Mouse (Mus musculus): ENCODE measurements at regions not wholly inside any gene's neighbourhood (a gene's known extent, or its start where the extent isn't known, plus 50 kb on each side); places are given as distances from the start of the nearest gene placed in this dataset.

DNA sequence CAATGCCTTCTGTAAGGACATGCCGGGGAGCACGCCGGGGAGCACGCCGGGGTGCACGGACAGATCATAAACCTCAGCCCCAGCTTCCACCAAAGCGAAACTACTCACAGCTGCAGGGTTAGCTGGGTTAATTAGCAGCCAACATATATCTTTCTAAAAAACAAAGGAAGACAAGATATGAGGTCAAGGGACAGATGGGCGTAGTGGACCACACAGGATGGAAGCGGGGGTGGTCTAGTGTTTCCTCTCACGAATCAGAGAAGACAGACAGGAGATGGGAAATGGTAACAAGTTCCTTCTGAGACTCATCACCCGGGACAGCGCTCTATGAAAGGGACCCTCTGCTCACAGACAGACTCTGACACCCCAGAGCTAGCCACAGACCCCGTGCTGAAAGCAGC is 60.0 kb upstream of the Ajap1 start:
- DNase-seq = no peak

DNA sequence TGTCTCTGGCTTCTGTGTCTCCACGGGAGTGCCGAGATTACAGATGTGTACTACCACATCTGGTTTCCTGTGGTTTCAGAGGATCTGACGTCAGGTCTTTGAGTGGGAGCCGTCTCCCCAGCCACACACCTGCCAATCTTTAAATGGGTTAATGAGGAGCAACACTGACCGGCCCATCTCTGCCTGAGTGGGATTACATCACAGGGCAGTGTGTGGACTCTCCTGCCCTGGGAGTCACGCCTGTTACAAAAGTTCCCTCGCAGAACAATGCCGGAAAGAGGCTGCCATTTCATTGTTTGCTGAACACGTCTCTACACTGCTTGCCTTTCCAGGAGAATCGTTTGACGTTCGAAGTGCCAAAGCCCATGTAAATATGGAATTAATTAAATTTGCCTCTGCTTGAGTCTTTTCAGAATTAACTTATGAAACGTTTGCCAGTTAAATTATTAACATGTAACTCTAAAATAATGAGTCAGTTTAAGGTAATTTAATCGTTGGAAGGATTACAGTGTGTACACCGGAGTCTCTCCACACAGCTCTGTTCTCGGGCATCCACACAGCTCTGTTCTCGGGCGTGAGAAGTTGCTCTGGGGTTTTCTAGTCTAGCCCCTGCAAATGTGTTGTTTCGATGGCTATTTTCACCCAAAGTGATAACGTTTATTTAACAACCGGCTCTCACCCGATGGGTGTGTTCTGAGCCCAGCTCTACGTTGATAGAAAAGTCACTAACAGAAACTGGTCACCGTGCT is 61.5 kb upstream of the Ajap1 start:
- DNase-seq = no peak

DNA sequence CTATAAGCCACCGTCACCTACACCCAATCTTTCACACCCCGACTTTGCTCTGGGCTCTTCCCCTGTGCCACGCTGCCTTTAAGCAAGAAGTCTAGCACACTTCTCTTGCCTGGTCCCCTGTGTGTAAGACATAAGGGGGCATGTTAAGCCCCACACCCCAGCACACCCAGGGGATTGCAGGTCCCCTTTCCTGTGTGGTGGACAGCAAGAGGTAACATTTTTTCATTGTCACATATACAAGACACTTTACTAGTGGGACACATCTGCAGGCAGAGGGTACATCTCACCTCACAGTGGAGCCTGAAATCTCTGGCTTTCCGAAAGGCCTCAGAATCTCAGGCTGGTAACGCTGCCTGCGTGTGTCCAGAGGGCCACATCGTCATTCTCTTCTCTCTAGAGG is 64.1 kb upstream of the Ajap1 start:
- no peak for DNase-seq

DNA sequence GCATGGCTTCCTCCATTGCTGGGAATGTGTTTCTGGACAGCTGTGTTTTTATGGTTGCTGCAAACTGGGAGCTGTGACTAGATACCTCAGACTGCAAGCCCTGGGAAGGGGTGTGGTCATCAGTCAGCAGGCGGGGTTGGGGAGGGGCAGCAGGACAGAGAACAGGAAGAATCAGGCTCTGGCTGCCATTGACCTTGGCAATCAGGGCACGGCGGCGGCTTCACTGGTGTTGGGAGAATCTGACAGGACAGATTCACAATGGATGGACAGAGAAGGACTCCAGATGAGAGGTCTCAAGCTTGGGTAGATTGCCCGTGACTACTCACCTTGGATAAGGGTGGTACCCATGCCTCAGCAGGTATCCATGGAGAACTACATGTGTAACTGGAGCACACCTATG is 64.5 kb upstream of the Ajap1 start:
- DNase-seq = no peak

DNA sequence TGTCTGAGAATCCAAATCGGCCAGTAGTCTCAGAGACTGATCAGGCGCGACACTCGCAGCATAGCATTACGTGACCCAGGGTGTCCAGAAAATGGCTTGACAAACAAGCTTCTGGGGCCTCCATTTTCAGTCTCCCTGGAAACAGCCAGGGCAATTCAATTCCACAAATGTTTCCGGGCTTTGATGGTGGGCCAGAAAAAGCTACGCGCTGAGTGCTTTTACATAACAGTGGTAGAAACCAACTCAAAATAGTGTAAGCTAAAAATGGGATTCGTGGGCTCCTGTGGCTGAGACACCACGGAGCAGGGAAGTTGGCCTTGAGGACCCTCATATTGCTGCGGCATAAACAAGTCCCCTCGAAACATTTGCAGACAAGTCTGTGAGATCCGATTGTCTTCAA is 65.3 kb upstream of the Ajap1 start:
- DNase-seq = no peak

DNA sequence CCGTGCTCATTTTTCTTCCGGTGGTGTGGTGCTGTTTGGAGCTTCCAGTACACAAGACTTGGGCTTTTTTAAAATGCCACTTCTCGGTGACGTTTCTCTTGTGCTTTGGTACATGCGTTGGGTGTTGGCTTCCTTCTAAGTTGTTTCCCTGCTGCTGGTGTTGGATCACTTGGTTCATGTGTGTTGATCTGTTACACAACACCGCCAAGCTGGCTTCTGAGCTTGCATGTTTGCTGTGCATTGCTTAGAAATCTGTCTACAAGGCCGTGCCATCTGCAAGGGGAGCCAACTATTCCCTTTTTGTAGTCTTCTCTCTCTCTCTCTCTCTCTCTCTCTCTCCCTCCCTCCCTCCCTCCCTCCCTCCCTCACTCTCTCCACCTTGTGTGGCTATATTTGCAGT is 68.7 kb upstream of the Ajap1 start:
- no peak for DNase-seq

DNA sequence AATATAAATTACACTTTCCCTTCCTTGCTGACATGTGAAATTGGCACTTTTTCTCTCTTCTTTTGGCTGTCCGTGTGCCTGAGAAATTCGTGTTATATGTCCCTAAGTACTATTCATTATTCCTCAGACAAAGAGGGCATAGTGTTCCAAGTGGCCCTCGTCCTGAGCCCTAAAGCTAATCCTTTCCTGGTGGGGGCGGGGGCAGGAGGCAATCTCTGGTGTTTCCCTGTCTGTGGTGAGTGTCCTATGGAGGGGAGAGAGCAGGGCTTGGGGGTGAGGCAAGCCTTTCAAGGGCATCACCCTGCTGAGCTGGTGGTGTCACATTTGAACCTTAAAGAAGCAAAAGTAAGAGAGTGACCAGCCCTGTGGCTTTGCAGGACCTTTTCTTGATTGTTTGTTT is 69.9 kb upstream of the Ajap1 start:
- DNase-seq = no peak

DNA sequence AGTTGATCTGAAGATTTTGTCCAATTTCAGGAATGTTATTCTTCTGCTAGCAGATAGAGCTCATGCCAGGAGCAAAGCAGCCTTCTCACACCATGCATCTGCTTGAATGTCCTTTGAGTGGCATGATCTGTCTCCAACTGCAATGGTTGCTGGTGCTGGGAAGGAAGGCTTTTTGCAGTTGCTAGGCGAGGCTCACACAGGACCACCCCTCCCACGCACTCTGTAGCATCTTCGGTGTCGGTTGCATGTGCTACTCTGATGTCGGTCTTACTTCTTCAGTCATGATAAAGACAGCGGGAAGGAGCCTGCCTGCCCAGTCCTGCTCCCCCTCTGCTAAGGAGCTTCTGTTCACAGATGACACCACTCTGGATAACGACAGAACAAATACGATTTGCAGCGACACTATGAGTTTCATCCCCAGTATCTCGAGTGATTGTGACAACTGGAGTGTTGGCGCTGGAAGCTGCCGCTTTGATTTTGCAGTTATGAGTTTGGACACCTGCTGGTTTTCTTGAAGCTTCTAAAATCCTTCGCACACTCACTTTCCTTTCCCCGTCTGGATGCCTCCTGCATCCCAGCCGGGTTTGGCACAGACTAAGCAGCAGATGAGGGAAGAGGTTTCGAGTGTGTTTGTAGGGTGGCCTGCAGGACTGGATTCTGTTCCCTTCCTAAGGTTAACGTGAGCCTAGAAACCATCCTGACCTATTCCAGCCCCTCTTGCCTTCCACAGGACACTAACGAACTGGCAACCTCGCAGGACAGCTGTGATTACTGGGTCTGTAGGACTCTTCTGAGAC is 75.4 kb upstream of the Ajap1 start:
- peak in 1 of 2 experiments; percentile 31 for DNase-seq

DNA sequence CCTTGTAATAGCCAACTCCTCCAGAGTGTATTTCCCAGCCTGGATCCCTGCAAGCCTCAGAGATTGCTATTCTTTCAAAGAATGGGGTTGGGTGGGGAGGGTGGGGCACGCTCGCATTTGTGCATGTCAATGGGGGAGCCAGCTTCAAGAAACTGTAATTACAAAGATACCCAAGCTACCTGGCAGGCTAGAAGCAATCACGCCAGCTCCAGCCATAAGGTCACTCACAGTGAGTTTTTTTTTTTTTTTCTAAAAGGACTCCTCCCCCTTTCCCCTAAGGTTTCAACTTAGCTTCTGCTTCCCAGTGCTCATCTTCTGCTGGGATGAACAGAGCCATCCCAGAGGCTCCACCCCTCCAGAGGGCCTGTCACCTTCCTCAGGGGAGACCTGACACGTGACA is 77.0 kb upstream of the Ajap1 start:
- no peak for DNase-seq

DNA sequence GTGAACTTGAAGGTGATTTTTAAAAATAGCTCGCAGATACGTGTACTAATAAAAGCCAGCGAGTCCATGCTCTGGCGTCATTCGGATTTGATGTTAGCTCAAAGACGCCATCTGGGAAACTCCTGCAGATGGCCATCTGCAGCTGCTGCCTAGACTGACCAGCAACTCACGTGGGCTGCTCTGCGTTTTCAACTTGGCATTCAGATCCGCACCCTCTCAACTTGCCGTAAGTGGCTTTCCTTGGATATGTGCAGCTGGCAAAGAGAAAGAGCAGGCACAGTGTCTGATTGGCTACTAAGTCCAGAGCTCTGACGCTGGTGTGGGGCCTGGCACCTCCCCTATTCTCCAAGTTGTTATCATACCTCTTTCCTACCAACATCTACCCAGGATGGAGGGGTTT is 77.6 kb upstream of the Ajap1 start:
- DNase-seq = no peak

DNA sequence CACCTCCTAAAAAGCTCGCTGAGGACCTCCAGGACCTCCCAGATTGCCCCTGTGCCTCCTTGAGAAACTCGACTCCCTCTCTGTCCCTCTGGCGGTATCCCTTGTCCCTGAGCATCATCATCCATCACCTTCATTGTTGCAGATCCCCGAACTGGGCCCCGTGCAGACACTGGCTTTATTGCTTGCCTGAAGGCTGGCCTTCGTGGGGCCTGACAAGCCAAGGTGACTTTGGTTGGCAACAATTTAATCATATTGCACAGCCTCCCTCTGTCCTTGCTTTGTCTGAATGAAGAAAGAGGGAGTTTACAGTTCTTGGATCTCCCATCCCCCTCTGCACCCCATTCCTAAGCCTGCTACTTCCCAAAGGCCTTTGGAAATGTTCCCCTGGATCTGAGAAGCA is 78.3 kb upstream of the Ajap1 start:
- DNase-seq = no peak

DNA sequence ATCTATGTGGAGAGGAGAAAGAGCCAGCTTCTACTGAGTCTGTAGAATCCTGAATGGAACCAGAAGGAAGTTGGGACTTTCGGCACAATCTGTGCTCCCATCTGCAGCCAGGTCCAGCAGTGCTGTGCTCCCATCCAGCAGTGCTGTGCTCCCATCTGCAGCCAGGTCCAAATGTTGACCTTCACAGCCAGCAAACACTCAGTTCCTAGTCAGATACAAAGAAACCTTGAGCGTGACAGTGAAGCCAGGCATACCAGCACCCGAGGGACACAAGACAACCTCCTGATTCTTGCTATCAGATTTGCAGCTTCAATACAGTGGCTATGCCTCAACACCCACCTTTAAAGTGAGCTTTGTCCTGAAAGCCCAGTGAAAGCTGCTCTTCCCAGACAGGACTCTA is 79.4 kb upstream of the Ajap1 start:
- DNase-seq = no peak

DNA sequence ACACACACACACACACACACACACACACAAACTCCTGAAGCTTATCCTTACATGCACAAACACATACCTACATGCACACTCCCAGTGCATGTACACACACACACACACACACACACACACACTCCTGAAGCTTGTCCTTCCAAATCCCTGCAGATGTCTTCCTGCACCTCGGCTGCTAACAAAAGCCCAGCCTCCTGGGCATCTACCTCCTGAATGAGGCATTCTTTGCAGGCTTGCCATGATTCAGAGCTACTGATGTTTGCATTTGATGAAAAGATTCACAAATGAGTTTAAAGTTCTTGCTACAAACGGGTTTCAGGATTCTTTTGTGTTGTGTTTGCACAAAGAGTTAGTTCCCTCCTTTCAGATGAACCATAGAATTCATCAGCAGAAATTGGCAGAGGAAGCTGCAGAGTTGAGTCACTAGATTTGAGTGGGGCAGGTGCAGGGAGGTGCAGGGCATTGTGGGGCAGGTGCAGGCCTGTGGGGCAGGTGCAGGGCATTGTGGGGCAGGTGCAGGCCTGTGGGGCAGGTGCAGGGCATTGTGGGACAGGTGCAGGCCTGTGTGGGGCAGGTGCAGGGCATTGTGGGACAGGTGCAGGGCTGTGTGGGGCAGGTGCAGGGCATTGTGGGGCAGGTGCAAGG is 84.8 kb upstream of the Ajap1 start:
- no peak for DNase-seq

DNA sequence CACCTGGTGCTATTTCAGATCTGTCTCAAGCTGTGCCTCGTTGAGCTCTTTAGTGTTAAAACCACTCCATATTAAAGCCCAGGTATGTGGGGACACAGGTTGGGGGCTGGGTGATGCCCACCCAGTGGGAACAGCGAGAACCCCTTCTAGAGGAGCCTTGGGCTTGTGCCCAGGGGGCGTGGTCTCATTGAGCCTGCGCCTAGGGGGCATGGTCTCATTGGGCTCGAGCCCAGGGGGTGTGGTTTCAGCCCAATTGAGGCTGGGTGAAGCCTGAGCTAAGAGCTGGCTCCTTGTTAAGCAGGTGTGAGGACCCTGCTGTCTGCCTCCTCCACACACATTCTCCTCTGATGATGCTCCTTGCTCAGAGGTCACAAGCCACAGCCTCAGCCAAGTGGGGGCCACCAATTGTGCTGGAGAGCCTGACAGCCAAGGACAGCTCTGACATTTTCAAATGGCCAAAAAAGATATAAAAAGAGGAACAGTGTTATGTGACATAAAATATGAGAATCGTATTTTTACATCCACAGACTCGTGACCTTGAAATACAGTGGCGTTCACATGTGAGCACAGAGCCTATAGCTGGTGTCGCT is 90.7 kb upstream of the Ajap1 start:
- peak in 1 of 2 experiments; percentile 42 for DNase-seq

DNA sequence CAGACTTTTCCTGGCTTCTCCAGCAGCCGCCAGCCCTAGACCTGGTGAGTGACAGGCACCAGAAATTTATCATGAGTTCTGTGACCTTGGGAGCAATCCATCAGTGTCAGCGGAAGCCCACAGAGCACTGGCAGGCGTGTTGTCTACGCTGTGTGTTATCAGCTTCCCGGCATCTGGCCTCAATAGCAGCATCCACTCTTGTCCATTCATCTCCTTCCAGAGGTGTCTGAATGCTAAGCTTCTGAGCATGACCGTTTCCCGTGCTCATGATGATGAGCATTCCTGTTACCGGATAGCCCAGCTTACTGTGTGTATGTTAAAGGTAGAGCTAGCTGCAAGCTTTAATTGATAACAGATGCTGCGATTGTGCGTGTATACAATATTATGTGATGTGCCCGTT is 110.7 kb upstream of the Ajap1 start:
- DNase-seq = no peak

DNA sequence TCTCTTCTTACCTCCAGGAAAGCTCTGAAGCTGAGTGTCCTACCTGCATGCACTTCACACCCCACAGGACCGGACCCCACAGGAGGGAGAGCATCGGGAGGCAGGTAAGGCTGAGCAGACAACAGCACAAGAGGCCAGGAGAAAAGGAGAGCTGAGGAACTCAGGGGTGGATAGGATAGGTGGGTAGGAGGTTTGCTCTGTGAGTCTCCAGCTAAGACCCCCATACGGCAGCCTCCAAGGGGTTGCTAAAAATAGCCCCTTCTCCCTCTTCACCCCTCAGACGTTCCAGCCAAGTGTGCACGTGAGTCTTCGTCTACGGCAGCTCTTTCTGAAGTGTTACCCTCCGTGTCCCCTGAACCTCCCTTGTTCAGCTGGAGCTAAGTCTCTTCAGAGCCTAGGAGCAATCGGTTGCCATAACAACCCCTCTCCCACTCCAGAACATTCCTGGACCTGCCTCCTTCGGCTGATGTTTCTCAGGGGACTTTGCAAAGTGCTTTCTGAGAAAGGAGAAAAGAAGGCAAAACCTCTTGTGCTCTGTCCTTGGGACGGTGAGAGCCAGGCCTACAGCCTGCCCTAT is 117.3 kb upstream of the Ajap1 start:
- DNase-seq = no peak

DNA sequence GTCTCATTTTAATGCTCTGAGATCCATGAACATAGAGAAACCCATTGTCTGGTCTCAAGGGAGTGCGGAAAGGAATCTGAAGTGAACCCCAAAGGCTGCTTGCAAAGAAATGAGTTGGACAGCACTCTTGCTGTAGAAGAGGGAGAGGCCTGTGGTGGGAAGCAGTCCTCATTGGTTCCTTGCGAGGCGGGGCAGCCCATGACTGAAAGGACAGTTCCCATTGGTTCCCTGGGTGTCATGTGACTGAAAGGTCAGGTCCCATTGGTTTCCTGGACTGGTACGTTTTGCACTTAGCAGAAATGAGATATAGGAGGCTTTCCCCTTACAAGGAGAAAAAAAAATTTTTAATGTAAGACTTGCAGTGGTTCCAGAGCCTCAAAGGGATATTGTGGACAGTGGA is 119.9 kb upstream of the Ajap1 start:
- DNase-seq = no peak

DNA sequence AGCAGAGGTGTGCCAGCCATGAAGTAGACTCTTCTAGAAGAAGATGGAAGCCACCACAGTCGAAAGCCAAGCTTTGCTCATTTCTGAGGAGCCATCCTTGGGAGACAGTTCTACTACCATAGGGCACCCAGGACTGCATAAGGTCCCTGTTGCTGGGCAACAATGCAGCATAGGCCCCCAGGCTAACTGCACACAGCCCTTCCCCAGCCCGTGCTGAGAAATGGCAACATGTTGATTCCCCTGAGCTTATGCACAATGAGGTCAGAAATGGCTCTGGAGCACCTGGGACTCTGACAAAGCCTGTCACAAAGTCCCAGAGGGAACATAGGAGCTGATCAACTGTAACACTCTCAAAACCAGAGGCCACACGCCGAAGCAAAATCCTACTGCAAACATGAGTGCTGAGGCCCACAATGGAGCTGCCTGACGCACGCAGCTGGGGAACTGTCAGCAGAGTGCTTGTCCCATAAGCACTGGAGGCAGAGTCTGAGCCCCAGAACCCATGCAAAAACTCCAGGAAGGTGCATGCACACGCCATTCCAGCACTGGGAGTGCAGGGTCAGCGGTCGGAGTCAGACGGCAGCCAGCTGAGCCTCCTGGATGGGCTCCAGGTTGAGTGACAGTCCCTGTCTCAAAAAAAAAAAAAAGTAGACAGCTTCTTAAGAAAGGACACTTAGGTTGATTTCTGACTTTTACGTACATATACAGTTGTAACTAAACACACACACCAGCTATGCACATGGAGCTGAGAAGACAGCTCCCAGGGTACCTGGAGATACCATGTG is 120.6 kb upstream of the Ajap1 start:
- peak; percentile 46 to 54 for DNase-seq

DNA sequence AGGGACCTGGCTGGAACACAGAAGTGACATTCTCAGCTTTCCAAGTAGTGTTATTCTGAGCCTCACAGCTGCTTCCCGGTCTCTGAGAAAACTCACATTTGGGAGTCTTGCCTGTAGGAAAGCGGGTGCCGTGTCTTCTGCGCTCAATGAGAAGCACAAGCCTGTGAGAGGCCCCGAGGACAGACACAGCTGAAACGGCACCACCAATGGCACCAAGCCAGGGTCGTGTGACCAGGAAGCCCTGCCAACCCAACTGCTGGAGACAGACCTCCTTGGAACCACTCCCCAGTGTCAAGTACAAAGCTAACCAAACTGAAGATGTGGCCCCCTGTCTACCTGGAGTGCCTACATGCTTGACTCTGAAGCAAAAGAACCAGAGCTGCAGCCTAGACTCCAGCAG is 121.3 kb upstream of the Ajap1 start:
- peak; percentile 66 to 71 for DNase-seq

DNA sequence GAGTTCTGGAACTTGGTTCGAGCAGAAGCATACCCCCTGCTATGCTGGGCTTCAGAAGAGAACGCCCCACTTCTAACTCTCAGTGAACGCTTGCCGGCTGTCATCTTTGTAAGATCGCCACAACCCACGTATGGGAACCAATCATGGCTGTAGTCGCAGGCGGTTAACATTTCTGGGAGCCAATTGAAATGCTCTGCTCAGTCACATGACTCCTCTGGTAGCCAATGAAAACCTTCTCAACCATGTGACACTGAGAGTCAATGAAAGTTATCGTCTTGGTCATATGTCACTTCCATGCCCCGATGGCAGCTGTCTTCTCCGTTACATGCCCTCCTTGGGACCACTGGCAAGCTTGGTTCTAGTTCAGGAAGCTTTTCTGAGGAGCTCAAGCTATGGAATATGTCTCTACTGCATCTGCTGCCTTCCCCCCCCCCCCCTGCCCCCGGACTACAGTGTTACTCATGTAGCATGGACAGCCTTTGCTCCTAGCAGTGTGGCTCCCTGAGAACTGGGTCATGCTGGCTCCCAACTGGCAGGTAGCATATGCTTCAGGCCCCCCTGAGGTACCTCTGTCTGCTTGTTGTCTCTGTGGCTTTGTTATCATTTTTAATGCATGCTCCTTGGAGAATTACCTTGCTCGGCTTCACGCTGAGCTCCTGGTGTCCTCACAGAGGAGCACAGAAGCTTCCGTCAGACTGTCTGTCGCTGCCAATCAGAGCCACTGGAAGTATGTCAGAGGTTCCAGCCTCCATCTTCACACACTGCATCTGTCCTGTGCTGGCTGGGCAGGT is 122.3 kb upstream of the Ajap1 start:
- DNase-seq = no peak

DNA sequence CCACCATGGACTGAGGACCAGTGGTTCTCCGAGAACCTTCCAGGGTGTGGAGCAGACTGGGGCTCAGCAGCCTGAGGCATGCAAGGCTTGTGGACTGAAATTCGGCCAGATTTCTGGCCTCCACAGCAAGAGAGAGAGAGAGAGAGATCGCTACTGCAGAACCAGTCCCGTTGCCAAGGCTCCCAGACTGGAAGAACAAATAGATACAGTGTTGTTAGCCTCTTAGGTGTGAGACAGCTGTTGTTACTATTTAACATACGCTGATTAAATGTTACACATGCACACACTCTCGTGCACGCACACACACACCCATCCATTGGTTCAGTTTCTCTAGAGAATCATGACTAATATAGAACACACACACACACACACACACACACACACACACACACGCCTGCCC is 133.4 kb upstream of the Ajap1 start:
- DNase-seq = peak in 1 of 2 experiments; percentile 21

DNA sequence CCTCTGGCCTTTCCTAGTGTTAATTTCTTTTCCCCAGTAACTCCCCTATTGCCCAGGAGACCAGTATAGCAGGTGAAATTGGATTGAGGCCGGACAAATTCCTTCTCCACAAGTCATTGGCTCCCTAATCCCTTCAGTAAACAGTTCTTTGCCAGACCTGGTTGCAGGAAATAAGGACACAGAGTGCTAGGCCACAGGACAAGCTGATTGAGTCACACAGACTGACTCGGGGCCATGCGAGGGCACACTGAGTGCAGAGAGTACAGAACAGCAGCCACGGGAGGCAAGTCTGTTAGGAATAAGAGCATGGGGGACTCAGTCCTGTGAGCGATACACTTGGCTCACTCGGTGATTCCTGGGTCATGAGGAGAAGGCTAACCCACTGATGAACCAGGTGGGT is 134.3 kb upstream of the Ajap1 start:
- no peak for DNase-seq
